18 mouse cellular contexts compared by ENCODE assay signal in the genomic region with DNA sequence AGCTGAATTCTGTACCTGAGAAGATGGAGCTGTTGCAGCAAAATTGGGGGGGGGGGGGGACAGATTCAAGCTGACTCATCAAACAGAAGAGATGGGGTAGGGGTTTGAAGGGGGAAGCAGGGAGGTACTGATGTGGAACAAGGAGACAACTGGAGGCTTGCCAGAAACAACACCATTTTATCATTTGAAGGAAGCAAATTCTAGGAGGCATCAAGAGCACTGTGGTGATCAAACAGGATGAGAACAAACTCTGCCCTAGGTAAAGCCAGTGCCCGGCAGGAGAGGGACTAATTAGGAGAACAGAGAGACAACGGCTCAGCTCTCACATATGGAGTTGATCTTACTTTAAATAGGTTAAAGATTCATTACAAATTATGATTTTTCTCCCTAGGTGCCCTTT.
"Had no signal": no experiment of that assay in that cellular context is flagged by ENCODE, and none has a peak within 500 bp of the region (broad histone marks: within the 10 kb centered on the region; RNA-seq: fewer than 3 reads in every experiment).

No protein-coding gene starts in this region.

- H3K9me3 ChIP-seq: liver, embryonic 13.5 days; liver, embryonic 15.5 days; lung, embryonic 15.5 days; megakaryocyte, embryonic 14.5 days; midbrain, embryonic 12.5 days; neural tube, embryonic 12.5 days; stomach, embryonic 15.5 days had no signal

- ATAC-seq: liver, postnatal 0 days; lung, postnatal 0 days had no signal

- H3K4me3 ChIP-seq: liver, embryonic 13.5 days; liver, embryonic 15.5 days; lung, embryonic 15.5 days; megakaryocyte, embryonic 14.5 days; midbrain, embryonic 12.5 days; neural tube, embryonic 12.5 days; stomach, embryonic 15.5 days had no signal

- H3K4me2 ChIP-seq: liver, embryonic 13.5 days; liver, embryonic 15.5 days; lung, embryonic 15.5 days; midbrain, embryonic 12.5 days; neural tube, embryonic 12.5 days; stomach, embryonic 15.5 days had no signal

- H3K4me1 ChIP-seq: liver, embryonic 13.5 days; liver, embryonic 15.5 days; lung, embryonic 15.5 days; megakaryocyte, embryonic 14.5 days; midbrain, embryonic 12.5 days; neural tube, embryonic 12.5 days; stomach, embryonic 15.5 days had no signal

- DNase-seq: liver, embryonic 13.5 days; liver, postnatal 0 days; lung, adult 2 months; lung, postnatal 14 days; lung, postnatal 36 days; right cerebral cortex, postnatal 14 days; thymus, adult 2 months; thymus, postnatal 25 days; thymus, postnatal 4 days had no signal

- H3K27me3 ChIP-seq: liver, embryonic 13.5 days; liver, embryonic 15.5 days; lung, embryonic 15.5 days; megakaryocyte, embryonic 14.5 days; midbrain, embryonic 12.5 days; neural tube, embryonic 12.5 days; stomach, embryonic 15.5 days had no signal

- H3K27ac ChIP-seq: liver, embryonic 13.5 days; liver, embryonic 15.5 days; lung, embryonic 15.5 days; macrophage; midbrain, embryonic 12.5 days; neural tube, embryonic 12.5 days; stomach, embryonic 15.5 days; stomach, postnatal 0 days had no signal

- H3K36me3 ChIP-seq: liver, embryonic 13.5 days; liver, embryonic 15.5 days; lung, embryonic 15.5 days; midbrain, embryonic 12.5 days; neural tube, embryonic 12.5 days; stomach, embryonic 15.5 days had no signal

- H3K9ac ChIP-seq: liver, embryonic 13.5 days; liver, embryonic 15.5 days; liver, postnatal 0 days; lung, embryonic 15.5 days; midbrain, embryonic 12.5 days; neural tube, embryonic 12.5 days; stomach, embryonic 15.5 days had no signal
